Mouse (Mus musculus): ENCODE measurements around the gene Rimbp3. TPM values are rescaled to one million over a fixed set of nuclear protein-coding genes. Genes with fewer than 3 reads are reported as not detected.
A peak's percentile ranks its signal among the peaks of the same experiment; 100 is the strongest.

Gene Rimbp3
- polyA plus RNA-seq, 1 experiment from 2014 or later = 0.37 TPM

GRCm38 (mm10) chr16:17182136-17182535 lies 26.3 kb upstream of the Rimbp3 start:
- no peak overlapping the region for H3K9ac ChIP-seq (ENCODE audit: low read length)
- H3K4me1 ChIP-seq (ENCODE audit: control insufficient read depth, insufficient read depth, low read length) = no peaks in the 10 kb centered on the region
- DNase-seq (ENCODE audit: low spot score) (no peak), ATAC-seq (ENCODE audit: insufficient number of reproducible peaks, low FRiP score, low TSS enrichment, low read depth) (no peak)
- H3K36me3 ChIP-seq (ENCODE audit: control insufficient read depth, insufficient read depth, low read length) = peaks cover 3% of the 10 kb centered on the region
- WGBS = 87% methylated on average over 2 of the region's 2 CpGs
- no peak overlapping the region for H3K4me2 ChIP-seq (ENCODE audit: low read depth, severe bottlenecking)
- no peak overlapping the region for H3K27ac ChIP-seq (replicated peaks; ENCODE audit: low read depth, low read length)
- H3K9me3 ChIP-seq (ENCODE audit: control insufficient read depth, low read length) = no peaks in the 10 kb centered on the region
- no peak overlapping the region for H3K4me3 ChIP-seq (ENCODE audit: low read depth, low read length)
- H3K27me3 ChIP-seq (ENCODE audit: control insufficient read depth, insufficient read depth, low read length) = no peaks in the 10 kb centered on the region

GRCm38 (mm10) chr16:17183003-17183402 lies 25.4 kb upstream of the Rimbp3 start:
- H3K36me3 ChIP-seq (ENCODE audit: control insufficient read depth, insufficient read depth, low read length) = peaks cover 3% of the 10 kb centered on the region
- no peak for ATAC-seq (ENCODE audit: insufficient number of reproducible peaks, low FRiP score, low TSS enrichment, low read depth)

GRCm38 (mm10) chr16:17185475-17185874 lies 22.9 kb upstream of the Rimbp3 start:
- Histone ChIP-seq H3K27me3 (ENCODE audit: control insufficient read depth, insufficient read depth, low read length) (no peaks in the 10 kb centered on the region), H3K36me3 (ENCODE audit: control insufficient read depth, insufficient read depth, low read length) (peaks cover 3% of the 10 kb centered on the region), H3K9ac (ENCODE audit: low read length) (no peak overlapping the region), H3K4me1 (ENCODE audit: control insufficient read depth, insufficient read depth, low read length) (no peaks in the 10 kb centered on the region), H3K4me3 (ENCODE audit: low read depth, low read length) (no peak overlapping the region), H3K4me2 (ENCODE audit: low read depth, severe bottlenecking) (no peak overlapping the region), H3K9me3 (ENCODE audit: control insufficient read depth, low read length) (no peaks in the 10 kb centered on the region), H3K27ac (replicated peaks; ENCODE audit: low read depth, low read length) (no peak overlapping the region)
- ATAC-seq (ENCODE audit: insufficient number of reproducible peaks, low FRiP score, low TSS enrichment, low read depth) = no peak
- DNase-seq (ENCODE audit: low spot score) = no peak

More at GRCm38 (mm10) chr16:17183003-17183402, 25.4 kb upstream of the Rimbp3 start:
- H3K4me2 ChIP-seq (ENCODE audit: low read depth, severe bottlenecking) = no peak overlapping the region
- no peak overlapping the region for H3K27ac ChIP-seq (replicated peaks; ENCODE audit: low read depth, low read length)
- 87% methylated on average over 3 of the region's 3 CpGs for WGBS
- H3K9me3 ChIP-seq (ENCODE audit: control insufficient read depth, low read length) = no peaks in the 10 kb centered on the region
- no peaks in the 10 kb centered on the region for H3K4me1 ChIP-seq (ENCODE audit: control insufficient read depth, insufficient read depth, low read length)
- no peaks in the 10 kb centered on the region for H3K27me3 ChIP-seq (ENCODE audit: control insufficient read depth, insufficient read depth, low read length)
- H3K4me3 ChIP-seq (ENCODE audit: low read depth, low read length) = no peak overlapping the region
- no peak for DNase-seq (ENCODE audit: low spot score)
- no peak overlapping the region for H3K9ac ChIP-seq (ENCODE audit: low read length)

GRCm38 (mm10) chr16:17193823-17194222 lies 14.6 kb upstream of the Rimbp3 start:
- DNase-seq (ENCODE audit: low spot score) (no peak), ATAC-seq (ENCODE audit: insufficient number of reproducible peaks, low FRiP score, low TSS enrichment, low read depth) (no peak)
- Histone ChIP-seq H3K27me3 (ENCODE audit: control insufficient read depth, insufficient read depth, low read length) (no peaks in the 10 kb centered on the region), H3K9ac (ENCODE audit: low read length) (no peak overlapping the region), H3K36me3 (ENCODE audit: control insufficient read depth, insufficient read depth, low read length) (no peaks in the 10 kb centered on the region; the same call in 1 of the 2 replicates), H3K4me3 (ENCODE audit: low read depth, low read length) (no peak overlapping the region), H3K27ac (replicated peaks; ENCODE audit: low read depth, low read length) (no peak overlapping the region), H3K9me3 (ENCODE audit: control insufficient read depth, low read length) (no peaks in the 10 kb centered on the region), H3K4me1 (ENCODE audit: control insufficient read depth, insufficient read depth, low read length) (no peaks in the 10 kb centered on the region), H3K4me2 (ENCODE audit: low read depth, severe bottlenecking) (no peak overlapping the region)
- 95% methylated on average over 4 of the region's 4 CpGs for WGBS

- WGBS = 6% methylated on average over 24 of the region's 24 CpGs
- Histone ChIP-seq H3K36me3 (ENCODE audit: control insufficient read depth, insufficient read depth, low read length) (no peaks in the 10 kb centered on the region), H3K9me3 (ENCODE audit: control insufficient read depth, low read length) (no peaks in the 10 kb centered on the region), H3K4me3 (ENCODE audit: low read depth, low read length) (peak overlapping the region; percentile 100), H3K9ac (ENCODE audit: low read length) (peak overlapping the region; percentile 100), H3K4me2 (ENCODE audit: low read depth, severe bottlenecking) (peak overlapping the region; percentile 67), H3K4me1 (ENCODE audit: control insufficient read depth, insufficient read depth, low read length) (peaks cover 7% of the 10 kb centered on the region; the same call in 1 of the 2 replicates), H3K27ac (replicated peaks; ENCODE audit: low read depth, low read length) (peak overlapping the region; percentile 64; the same call in 1 of the 2 replicates), H3K27me3 (ENCODE audit: control insufficient read depth, insufficient read depth, low read length) (no peaks in the 10 kb centered on the region)
- DNase-seq (ENCODE audit: low spot score) (peak; percentile 28), ATAC-seq (ENCODE audit: insufficient number of reproducible peaks, low FRiP score, low TSS enrichment, low read depth) (no peak)
These were observed 8.1 kb upstream of the Rimbp3 start for GRCm38 (mm10) chr16:17200121-17200952.

- no peaks in the 10 kb centered on the region for H3K36me3 ChIP-seq (ENCODE audit: control insufficient read depth, insufficient read depth, low read length)
- ATAC-seq (ENCODE audit: insufficient number of reproducible peaks, low FRiP score, low TSS enrichment, low read depth) = peak; percentile 68
These were observed 7.3 kb upstream of the Rimbp3 start for GRCm38 (mm10) chr16:17200953-17201707.

GRCm38 (mm10) chr16:17201977-17202376 lies 6.4 kb upstream of the Rimbp3 start:
- H3K27ac ChIP-seq (replicated peaks; ENCODE audit: low read depth, low read length) = no peak overlapping the region
- H3K36me3 ChIP-seq (ENCODE audit: control insufficient read depth, insufficient read depth, low read length) = no peaks in the 10 kb centered on the region
- H3K27me3 ChIP-seq (ENCODE audit: control insufficient read depth, insufficient read depth, low read length) = no peaks in the 10 kb centered on the region
- no peak for DNase-seq (ENCODE audit: low spot score)
- no peaks in the 10 kb centered on the region for H3K9me3 ChIP-seq (ENCODE audit: control insufficient read depth, low read length)
- no peak overlapping the region for H3K9ac ChIP-seq (ENCODE audit: low read length)
- no peak overlapping the region for H3K4me3 ChIP-seq (ENCODE audit: low read depth, low read length)
- WGBS = 66% methylated on average over 2 of the region's 2 CpGs
- no peak overlapping the region for H3K4me2 ChIP-seq (ENCODE audit: low read depth, severe bottlenecking)
- ATAC-seq (ENCODE audit: insufficient number of reproducible peaks, low FRiP score, low TSS enrichment, low read depth) = no peak
- peaks cover 7% of the 10 kb centered on the region; the same call in 1 of the 2 replicates for H3K4me1 ChIP-seq (ENCODE audit: control insufficient read depth, insufficient read depth, low read length)

More at GRCm38 (mm10) chr16:17200953-17201707, 7.3 kb upstream of the Rimbp3 start:
- no peaks in the 10 kb centered on the region for H3K27me3 ChIP-seq (ENCODE audit: control insufficient read depth, insufficient read depth, low read length)
- H3K9me3 ChIP-seq (ENCODE audit: control insufficient read depth, low read length) = no peaks in the 10 kb centered on the region
- peak overlapping the region; percentile 100 for H3K9ac ChIP-seq (ENCODE audit: low read length)
- peaks cover 7% of the 10 kb centered on the region; the same call in 1 of the 2 replicates for H3K4me1 ChIP-seq (ENCODE audit: control insufficient read depth, insufficient read depth, low read length)
- H3K4me2 ChIP-seq (ENCODE audit: low read depth, severe bottlenecking) = peak overlapping the region; percentile 67
- peak overlapping the region; percentile 100 for H3K4me3 ChIP-seq (ENCODE audit: low read depth, low read length)
- WGBS = under 1% methylated on average over 68 of the region's 72 CpGs
- peak overlapping the region; percentile 64 for H3K27ac ChIP-seq (replicated peaks; ENCODE audit: low read depth, low read length)
- DNase-seq (ENCODE audit: low spot score) = peak; percentile 88

- no peaks in the 10 kb centered on the region for H3K9me3 ChIP-seq (ENCODE audit: control insufficient read depth, low read length)
- H3K27me3 ChIP-seq (ENCODE audit: control insufficient read depth, insufficient read depth, low read length) = 0 out of 2 replicates have a peak, but pooled peaks cover 2% of the 10 kb centered on the region
- no peak within 1 kb of the TSS for H3K9ac ChIP-seq (ENCODE audit: low read length)
- peak within 1 kb of the TSS; percentile 100 for H3K4me3 ChIP-seq (ENCODE audit: low read depth, low read length)
- no peak for ATAC-seq (ENCODE audit: insufficient number of reproducible peaks, low FRiP score, low TSS enrichment, low read depth)
- WGBS = 87% methylated on average over 1 of the region's 1 CpGs
- H3K4me1 ChIP-seq (ENCODE audit: control insufficient read depth, insufficient read depth, low read length) = peaks cover 7% of the 10 kb centered on the region; the same call in 1 of the 2 replicates
- no peak for DNase-seq (ENCODE audit: low spot score)
- H3K4me2 ChIP-seq (ENCODE audit: low read depth, severe bottlenecking) = no peak within 1 kb of the TSS
- no peak within 1 kb of the TSS for H3K27ac ChIP-seq (replicated peaks; ENCODE audit: low read depth, low read length)
- H3K36me3 ChIP-seq (ENCODE audit: control insufficient read depth, insufficient read depth, low read length) = no peaks in the 10 kb centered on the region
These were observed 5.9 kb upstream of the Rimbp3 start, which contains the start of gene Ube2l3 for GRCm38 (mm10) chr16:17202549-17202948. Gene Ube2l3 (minus strand): TSS chr16:17202649.

Measured in limb, embryonic 11.5 days (tissue).